Mouse (Mus musculus) kidney, embryonic 14.5 days (tissue): ENCODE measurements around the gene Ttc7b. TPM values are rescaled to one million over a fixed set of nuclear protein-coding genes. Genes with fewer than 3 reads are reported as not detected.

Experiments
- ATAC-seq: fragments of 200-750 bp; cut with Nextera tagmentation; 2 replicates; pipeline ENCODE4 v1.8.0; 2017; ENCODE audit warnings: moderate number of reproducible peaks, mild to moderate bottlenecking, moderate TSS enrichment, moderate library complexity; ENCODE audit not compliant: low FRiP score, low TSS enrichment
- H3K27ac ChIP-seq: fragments of 300-500 bp; sonication (generic); 2 replicates; pipeline ENCODE4 v1.5.1; 2014; ENCODE audit warnings: low read depth, mild to moderate bottlenecking, low read length, moderate library complexity, mixed read lengths
- H3K27me3 ChIP-seq: fragments of 300-500 bp; sonication (generic); 2 replicates; pipeline ENCODE4 v1.6.1; 2014; ENCODE audit warnings: mild to moderate bottlenecking, low read length; ENCODE audit not compliant: control insufficient read depth, insufficient read depth
- H3K36me3 ChIP-seq: fragments of 300-500 bp; sonication (generic); 2 replicates; pipeline ENCODE4 v1.6.1; 2014; ENCODE audit warnings: low read length, mixed read lengths; ENCODE audit not compliant: control insufficient read depth, insufficient read depth
- H3K4me1 ChIP-seq: fragments of 300-500 bp; sonication (generic); 2 replicates; pipeline ENCODE4 v1.6.1; 2014; ENCODE audit warnings: low read length, mixed read lengths; ENCODE audit not compliant: control insufficient read depth, insufficient read depth
- H3K4me2 ChIP-seq: fragments of 300-500 bp; sonication (generic); replicated peaks from 2 replicates; pipeline ENCODE4 v1.6.1; 2014; ENCODE audit warnings: low read depth, mild to moderate bottlenecking, low read length
- H3K4me3 ChIP-seq: fragments of 300-500 bp; sonication (generic); 2 replicates; pipeline ENCODE4 v1.5.1; 2014; ENCODE audit warnings: mild to moderate bottlenecking, low read length
- H3K9ac ChIP-seq: fragments of 300-500 bp; sonication (generic); 2 replicates; pipeline ENCODE4 v1.6.1; 2014; ENCODE audit warnings: low read depth, mild to moderate bottlenecking, low read length, moderate library complexity
- H3K9me3 ChIP-seq: fragments of 300-500 bp; sonication (generic); 2 replicates; pipeline ENCODE4 v1.6.1; 2016; ENCODE audit warnings: low read length; ENCODE audit not compliant: control insufficient read depth
- WGBS: fragments of 180-500 bp; shearing (Covaris S2); extraction: QIAGEN DNeasy Blood & Tissue Kit; methylation state at CpG from one replicate; pipeline ENCODE4 v1.1.7; 2014; 5-methylcytosine and 5-hydroxymethylcytosine counted together
- polyA plus RNA-seq: library from polyadenylated mRNA; unstranded; fragments of >200 nt; fragmentation: Nextera tagmentation; extraction: Ambion mirVana; gene quantifications from 2 replicates; pipeline ENCODE4 v1.2.1, GENCODE M21; 2014

Ttc7b gene
- polyA plus RNA-seq, 1 experiment from 2014 or later: 7.6 TPM

- ATAC-seq: no peak
Measured at GRCm38 (mm10) chr12:100288018-100288417, 232.6 kb downstream of the Ttc7b start.

GRCm38 (mm10) chr12:100287565-100287964, 233.1 kb downstream of the Ttc7b start:
- Histone ChIP-seq H3K4me3 (no peak overlapping the region), H3K27ac (no peak overlapping the region), H3K9ac (no peak overlapping the region), H3K9me3 (no peaks in the 10 kb centered on the region), H3K36me3 (no peaks in the 10 kb centered on the region), H3K4me1 (peaks cover 27% of the 10 kb centered on the region), H3K27me3 (no peaks in the 10 kb centered on the region), H3K4me2 (no peak overlapping the region)
- 91% methylated on average over 2 of the region's 2 CpGs for WGBS
- no peak for ATAC-seq

More at GRCm38 (mm10) chr12:100288018-100288417, 232.6 kb downstream of the Ttc7b start:
- Histone ChIP-seq H3K27me3 (no peaks in the 10 kb centered on the region), H3K9me3 (no peaks in the 10 kb centered on the region), H3K36me3 (no peaks in the 10 kb centered on the region), H3K9ac (no peak overlapping the region), H3K4me3 (no peak overlapping the region), H3K27ac (no peak overlapping the region), H3K4me1 (peaks cover 27% of the 10 kb centered on the region), H3K4me2 (no peak overlapping the region)
- 63% methylated on average over 5 of the region's 5 CpGs for WGBS

- Histone ChIP-seq H3K9me3 (no peaks in the 10 kb centered on the region), H3K4me3 (no peak overlapping the region), H3K27ac (no peak overlapping the region), H3K9ac (no peak overlapping the region), H3K27me3 (no peaks in the 10 kb centered on the region), H3K4me2 (no peak overlapping the region), H3K4me1 (0 out of 2 replicates have a peak, but pooled peaks cover 3% of the 10 kb centered on the region), H3K36me3 (no peaks in the 10 kb centered on the region)
- 71% methylated on average over 1 of the region's 1 CpGs for WGBS
- ATAC-seq: no peak
Measured at GRCm38 (mm10) chr12:100283283-100283682, 237.3 kb downstream of the Ttc7b start.

- peak; percentile 73 for ATAC-seq
Measured at GRCm38 (mm10) chr12:100282025-100282885, 238.4 kb downstream of the Ttc7b start.

GRCm38 (mm10) chr12:100280972-100281794, 239.4 kb downstream of the Ttc7b start:
- Histone ChIP-seq H3K27me3 (no peaks in the 10 kb centered on the region), H3K4me1 (0 out of 2 replicates have a peak, but pooled peaks cover 3% of the 10 kb centered on the region), H3K27ac (no peak overlapping the region), H3K4me2 (no peak overlapping the region), H3K36me3 (no peaks in the 10 kb centered on the region), H3K4me3 (no peak overlapping the region), H3K9ac (no peak overlapping the region), H3K9me3 (no peaks in the 10 kb centered on the region)
- WGBS: 64% methylated on average over 4 of the region's 4 CpGs
- 0 out of 2 replicates have a peak, but pooled peaks have one; percentile 32 for ATAC-seq

More at GRCm38 (mm10) chr12:100282025-100282885, 238.4 kb downstream of the Ttc7b start:
- H3K27me3 ChIP-seq: no peaks in the 10 kb centered on the region
- no peak overlapping the region for H3K4me2 ChIP-seq
- H3K4me1 ChIP-seq: 0 out of 2 replicates have a peak, but pooled peaks cover 3% of the 10 kb centered on the region
- H3K9ac ChIP-seq: no peak overlapping the region; the same call in 1 of the 2 replicates
- H3K27ac ChIP-seq: peak overlapping the region; percentile 37; the same call in 1 of the 2 replicates
- H3K9me3 ChIP-seq: no peaks in the 10 kb centered on the region
- 55% methylated on average over 8 of the region's 8 CpGs for WGBS
- no peak overlapping the region for H3K4me3 ChIP-seq
- H3K36me3 ChIP-seq: no peaks in the 10 kb centered on the region

GRCm38 (mm10) chr12:100279898-100280297, 240.7 kb downstream of the Ttc7b start:
- no peak overlapping the region for H3K4me2 ChIP-seq
- no peaks in the 10 kb centered on the region for H3K9me3 ChIP-seq
- no peaks in the 10 kb centered on the region for H3K27me3 ChIP-seq
- 0 out of 2 replicates have a peak, but pooled peaks cover 3% of the 10 kb centered on the region for H3K4me1 ChIP-seq
- no peak for ATAC-seq
- 78% methylated on average over 4 of the region's 4 CpGs for WGBS
- H3K36me3 ChIP-seq: no peaks in the 10 kb centered on the region
- no peak overlapping the region for H3K4me3 ChIP-seq
- no peak overlapping the region for H3K27ac ChIP-seq
- H3K9ac ChIP-seq: no peak overlapping the region

- WGBS: 44% methylated on average over 8 of the region's 8 CpGs
- no peaks in the 10 kb centered on the region for H3K9me3 ChIP-seq
- no peak overlapping the region for H3K9ac ChIP-seq
- no peak overlapping the region for H3K4me2 ChIP-seq
- H3K27me3 ChIP-seq: no peaks in the 10 kb centered on the region
- no peak; the same call in 1 of the 2 replicates for ATAC-seq
- H3K4me1 ChIP-seq: 0 out of 2 replicates have a peak, but pooled peaks cover 3% of the 10 kb centered on the region
- H3K36me3 ChIP-seq: no peaks in the 10 kb centered on the region
- no peak overlapping the region for H3K27ac ChIP-seq
- no peak overlapping the region for H3K4me3 ChIP-seq
Measured at GRCm38 (mm10) chr12:100278358-100278757, 242.3 kb downstream of the Ttc7b start.

GRCm38 (mm10) chr12:100277534-100277905, 243.1 kb downstream of the Ttc7b start:
- no peak overlapping the region for H3K9ac ChIP-seq
- no peak overlapping the region for H3K27ac ChIP-seq
- WGBS: 77% methylated on average over 3 of the region's 3 CpGs
- no peak overlapping the region for H3K4me2 ChIP-seq
- no peak for ATAC-seq
- H3K4me3 ChIP-seq: no peak overlapping the region
- no peaks in the 10 kb centered on the region for H3K9me3 ChIP-seq
- H3K4me1 ChIP-seq: 0 out of 2 replicates have a peak, but pooled peaks cover 3% of the 10 kb centered on the region
- H3K27me3 ChIP-seq: no peaks in the 10 kb centered on the region
- no peaks in the 10 kb centered on the region for H3K36me3 ChIP-seq
